Mouse (Mus musculus): Measurements from ENCODE around the gene Asb14.

DNA sequence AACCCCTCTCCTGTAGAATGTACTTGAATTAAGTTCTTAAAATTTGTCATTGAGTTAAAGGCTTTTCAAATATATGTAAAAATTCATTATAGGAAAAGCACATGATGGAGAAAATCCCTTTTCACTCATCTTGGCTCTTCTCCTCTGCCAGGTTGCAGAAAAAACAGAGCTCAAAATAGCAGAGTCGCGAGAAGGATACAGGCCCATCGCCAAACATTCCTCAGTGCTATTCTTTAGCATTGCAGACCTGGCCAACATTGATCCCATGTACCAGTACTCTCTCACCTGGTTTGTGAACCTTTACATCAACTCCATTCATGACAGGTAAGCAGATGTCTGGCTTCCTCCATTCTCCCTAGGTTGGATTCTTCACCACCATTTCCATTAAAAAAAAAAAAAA, 35.3 kb upstream of the Asb14 start:
- TF ChIP-seq CTCF (IDR thresholded peaks at IDR 0.05; ENCODE audit: borderline replicate concordance, control insufficient read depth, extremely low read depth, insufficient read depth, low read length, poor library complexity) (no peak), POLR2A (IDR thresholded peaks at IDR 0.05; ENCODE audit: control insufficient read depth, extremely low read depth, insufficient read depth, low read length, poor library complexity) (no peak)

Measured in thymus, adult 2 months (tissue).